8 mouse cellular contexts compared by ENCODE assay signal in genomic region chr14:57746001-57746771, GRCm38 (mm10). TPM values are rescaled to one million over a fixed set of nuclear protein-coding genes. Genes with fewer than 3 reads are reported as not detected.
DNase-seq lines count a peak whose midpoint lies in the region; ATAC-seq and TF ChIP-seq lines count a peak whose summit lies in the region.

TSS of gene Gm49361 (minus strand) at chr14:57746103.

- H3K4me1 ChIP-seq in bone marrow macrophage, adult 2 months (ENCODE audit: control insufficient read depth, insufficient read depth, low read length) = peaks cover 3% of the 10 kb centered on the region
- H3K4me1 ChIP-seq in embryonic fibroblast, embryonic 13.5 days (ENCODE audit: control insufficient read depth, insufficient read depth, low read length) = peaks cover 15% of the 10 kb centered on the region
- H3K4me1 ChIP-seq in heart, embryonic 10.5 days = peaks cover 47% of the 10 kb centered on the region
- H3K4me1 ChIP-seq in kidney, embryonic 15.5 days = peaks cover 40% of the 10 kb centered on the region
- peaks cover 30% of the 10 kb centered on the region for H3K4me1 ChIP-seq in limb, embryonic 15.5 days
- no peaks in the 10 kb centered on the region for H3K4me1 ChIP-seq in midbrain, postnatal 0 days (ENCODE audit: insufficient read depth, low read length)

- WGBS in heart, embryonic 10.5 days = under 1% methylated on average over 68 of the region's 68 CpGs
- whole genome bisulfite sequencing in kidney, embryonic 15.5 days = 1% methylated on average over 61 of the region's 68 CpGs
- under 1% methylated on average over 65 of the region's 68 CpGs for WGBS in limb, embryonic 15.5 days
- WGBS in midbrain, postnatal 0 days = under 1% methylated on average over 49 of the region's 68 CpGs

- DNase-seq in B cell, adult 2 months = peak; percentile 90
- peak; percentile 94 for DNase-seq in heart, embryonic 10.5 days (ENCODE audit: low spot score)
- peak; percentile 78 for DNase-seq in midbrain, postnatal 0 days (ENCODE audit: low spot score)
- peak; percentile 89 to 92 for DNase-seq in spleen, postnatal 10 days (ENCODE audit: low spot score in 2 of 2)

- H3K4me2 ChIP-seq in kidney, embryonic 15.5 days = peak within 1 kb of the TSS; percentile 92
- peak within 1 kb of the TSS; percentile 70 for H3K4me2 ChIP-seq in limb, embryonic 15.5 days
- H3K4me2 ChIP-seq in midbrain, postnatal 0 days (ENCODE audit: low read depth, low read length, poor library complexity, severe bottlenecking) = peak within 1 kb of the TSS; percentile 95

- H3K27ac ChIP-seq in bone marrow macrophage, adult 2 months (ENCODE audit: insufficient read depth, low read depth, low read length) = peak within 1 kb of the TSS; percentile 88
- H3K27ac ChIP-seq in embryonic fibroblast, embryonic 13.5 days (ENCODE audit: insufficient read depth, low read length) = peak within 1 kb of the TSS; percentile 90
- H3K27ac ChIP-seq in heart, embryonic 10.5 days = peak within 1 kb of the TSS; percentile 99
- peak within 1 kb of the TSS; percentile 95 for H3K27ac ChIP-seq in kidney, embryonic 15.5 days
- peak within 1 kb of the TSS; percentile 98 for H3K27ac ChIP-seq in limb, embryonic 15.5 days
- peak within 1 kb of the TSS; percentile 44 for H3K27ac ChIP-seq in midbrain, postnatal 0 days (ENCODE audit: low read depth, low read length)

- no peak for TF ChIP-seq CTCF in bone marrow macrophage, adult 2 months (IDR thresholded peaks at IDR 0.05; ENCODE audit: low read depth, low read length)
- TF ChIP-seq CTCF in embryonic fibroblast, embryonic 13.5 days (IDR thresholded peaks at IDR 0.05; ENCODE audit: borderline replicate concordance, insufficient read depth, low read length) = no peak
- TF ChIP-seq CTCF in midbrain, postnatal 0 days (IDR thresholded peaks at IDR 0.05) = no peak

- peak within 1 kb of the TSS; percentile 90 for H3K9ac ChIP-seq in kidney, embryonic 15.5 days
- H3K9ac ChIP-seq in limb, embryonic 15.5 days = peak within 1 kb of the TSS; percentile 94
- H3K9ac ChIP-seq in midbrain, postnatal 0 days (replicated peaks; ENCODE audit: low read length, poor library complexity, severe bottlenecking) = peak within 1 kb of the TSS; percentile 55

- ATAC-seq in kidney, embryonic 15.5 days (replicated peaks; ENCODE audit: low FRiP score) = peak; percentile 93
- ATAC-seq in limb, embryonic 15.5 days (ENCODE audit: insufficient number of reproducible peaks, low FRiP score, low TSS enrichment, low read depth) = peak; percentile 89
- ATAC-seq in midbrain, postnatal 0 days (ENCODE audit: low FRiP score) = peak; percentile 86

- peak within 1 kb of the TSS; percentile 92 for H3K4me3 ChIP-seq in bone marrow macrophage, adult 2 months (ENCODE audit: insufficient read depth, low read length)
- peak within 1 kb of the TSS; percentile 94 for H3K4me3 ChIP-seq in embryonic fibroblast, embryonic 13.5 days (ENCODE audit: insufficient read depth, low read length)
- peak within 1 kb of the TSS; percentile 91 for H3K4me3 ChIP-seq in heart, embryonic 10.5 days
- H3K4me3 ChIP-seq in kidney, embryonic 15.5 days (replicated peaks) = peak within 1 kb of the TSS; percentile 79
- H3K4me3 ChIP-seq in limb, embryonic 15.5 days = peak within 1 kb of the TSS; percentile 95
- peak within 1 kb of the TSS; percentile 71 for H3K4me3 ChIP-seq in midbrain, postnatal 0 days (ENCODE audit: low read depth, low read length)

- H3K9me3 ChIP-seq in heart, embryonic 10.5 days = no peaks in the 10 kb centered on the region
- no peaks in the 10 kb centered on the region for H3K9me3 ChIP-seq in kidney, embryonic 15.5 days (replicated peaks)
- no peaks in the 10 kb centered on the region for H3K9me3 ChIP-seq in limb, embryonic 15.5 days
- H3K9me3 ChIP-seq in midbrain, postnatal 0 days (ENCODE audit: low read length) = no peaks in the 10 kb centered on the region

- no peak for TF ChIP-seq POLR2A in bone marrow macrophage, adult 2 months (IDR thresholded peaks at IDR 0.05; ENCODE audit: borderline replicate concordance, low read depth, low read length)
- peak; percentile 56 for TF ChIP-seq POLR2A in embryonic fibroblast, embryonic 13.5 days (IDR thresholded peaks at IDR 0.05; ENCODE audit: low read depth, low read length)

- H3K36me3 ChIP-seq in heart, embryonic 10.5 days = no peaks in the 10 kb centered on the region
- no peaks in the 10 kb centered on the region for H3K36me3 ChIP-seq in kidney, embryonic 15.5 days
- no peaks in the 10 kb centered on the region for H3K36me3 ChIP-seq in limb, embryonic 15.5 days
- H3K36me3 ChIP-seq in midbrain, postnatal 0 days (ENCODE audit: insufficient read depth, low read length) = no peaks in the 10 kb centered on the region

- no peaks in the 10 kb centered on the region for H3K27me3 ChIP-seq in heart, embryonic 10.5 days (ENCODE audit: insufficient read depth, poor library complexity, severe bottlenecking)
- no peaks in the 10 kb centered on the region for H3K27me3 ChIP-seq in kidney, embryonic 15.5 days
- no peaks in the 10 kb centered on the region for H3K27me3 ChIP-seq in limb, embryonic 15.5 days
- no peaks in the 10 kb centered on the region for H3K27me3 ChIP-seq in midbrain, postnatal 0 days (ENCODE audit: insufficient read depth, low read length)

RNA-seq across cellular contexts. Expression of gene Gm49361, which starts in this region (rescaled TPM):
- not detected in 2 replicates for polyA plus RNA-seq in bone marrow macrophage, adult 2 months (2012; ENCODE audit: insufficient read depth, insufficient read length, missing spikeins)
- polyA plus RNA-seq in embryonic fibroblast, embryonic 13.5 days (2011; ENCODE audit: insufficient read length, low read depth, missing spikeins) = 0.27 TPM in 1 of 2 replicates, not detected in the other
- not detected in 2 replicates for polyA plus RNA-seq in heart, embryonic 10.5 days (2016; fragmentation: Nextera tagmentation; extraction: Ambion mirVana)
- not detected in 2 replicates for polyA plus RNA-seq in kidney, embryonic 15.5 days (2015; fragmentation: Nextera tagmentation; extraction: Ambion mirVana)
- polyA plus RNA-seq in limb, embryonic 15.5 days (2015; fragmentation: Nextera tagmentation; extraction: Ambion mirVana) = not detected in 2 replicates
- total RNA-seq in midbrain, postnatal 0 days (2014; rRNA removed) = not detected in 2 replicates
- not detected in 2 replicates for polyA plus RNA-seq in midbrain, postnatal 0 days (2015; fragmentation: Nextera tagmentation; extraction: Ambion mirVana)

Comparison
In these comparisons a context has a peak if more than half of its experiments do, and no peak if none do; other contexts are left out.
1. Peak in every context shown above with its lines: DNase-seq, ATAC-seq, H3K4me3 ChIP-seq and H3K27ac ChIP-seq.
2. Peak in DNase-seq, H3K4me3 ChIP-seq and H3K27ac ChIP-seq in heart, embryonic 10.5 days; RNA of the gene not detected or under 1 TPM.
3. Peak in ATAC-seq, H3K4me3 ChIP-seq, H3K27ac ChIP-seq, H3K9ac ChIP-seq and H3K4me2 ChIP-seq in kidney, embryonic 15.5 days; RNA of the gene not detected or under 1 TPM.
4. Peak in ATAC-seq, H3K4me3 ChIP-seq, H3K27ac ChIP-seq, H3K9ac ChIP-seq and H3K4me2 ChIP-seq in limb, embryonic 15.5 days; RNA of the gene not detected or under 1 TPM.
5. Peak in DNase-seq, ATAC-seq, H3K4me3 ChIP-seq, H3K27ac ChIP-seq, H3K9ac ChIP-seq and H3K4me2 ChIP-seq in midbrain, postnatal 0 days; RNA of the gene not detected or under 1 TPM.
6. H3K27ac ChIP-seq: peak in every context shown above with its lines; median percentile 99 in heart, embryonic 10.5 days; 98 in limb, embryonic 15.5 days; 95 in kidney, embryonic 15.5 days; 90 in embryonic fibroblast, embryonic 13.5 days; 88 in bone marrow macrophage, adult 2 months; 44 in midbrain, postnatal 0 days.